Mouse (Mus musculus) inflammation-experienced regulatory T-cells, adult 6 months (primary cell): ENCODE results near the gene Ppp2r3d. TPM values are rescaled to one million over a fixed set of nuclear protein-coding genes. Genes with fewer than 3 reads are reported as not detected.

Experiments used
- ATAC-seq: one replicate; pipeline ENCODE4 v1.8.0; 2017
- polyA plus RNA-seq, 3 experiments: library from polyadenylated mRNA; unstranded; fragments of 100-300 nt; shearing (Covaris generic); gene quantifications; one replicate each; pipeline ENCODE4 v1.2.1; 2017

The Ppp2r3d gene
- polyA plus RNA-seq, 3 experiments from 2014 or later = 12.6 to 23.4 (median 13.9) TPM

DNA sequence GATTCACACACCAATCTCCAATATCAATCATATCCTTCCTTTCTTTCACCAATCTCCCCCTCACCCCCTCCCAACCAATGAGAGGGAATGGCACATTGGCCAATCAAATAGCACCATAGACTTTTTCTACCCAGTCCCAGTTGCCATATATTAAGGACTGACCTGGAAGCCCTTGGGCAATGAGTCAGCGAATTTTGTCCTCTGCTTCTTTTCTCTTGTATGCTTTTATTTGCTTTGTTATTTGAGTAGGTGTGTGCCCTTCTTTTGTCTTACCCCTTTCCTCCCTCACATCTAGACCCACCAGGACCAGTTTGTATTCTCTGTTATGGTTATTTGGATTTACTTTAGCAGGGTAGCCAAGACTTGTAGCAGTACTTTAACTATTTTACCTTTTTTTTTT lies 68.1 kb downstream of the Ppp2r3d start:
- ATAC-seq = no peak

Other genes with a start within 250 kb of the Ppp2r3d start
- 10 to 100 TPM; 23.3 to 29.3 (median 26.4) TPM for gene 2010315B03Rik, start 164.2 kb downstream of the Ppp2r3d start, polyA plus RNA-seq
- gene Gm21836, start 16.9 kb upstream of the Ppp2r3d start, polyA plus RNA-seq = not detected